Mouse (Mus musculus): Measurements from ENCODE around the gene Supt3.

The Supt3 gene

GRCm38 (mm10) chr17:44782366-44782765, 5.4 kb downstream of the Supt3 start:
- in situ Hi-C loops (cut with MboI) = no loop called here

- in situ Hi-C loops (cut with MboI) = no loop called here
Observed at GRCm38 (mm10) chr17:44783143-44783542, 6.2 kb downstream of the Supt3 start.

DNA sequence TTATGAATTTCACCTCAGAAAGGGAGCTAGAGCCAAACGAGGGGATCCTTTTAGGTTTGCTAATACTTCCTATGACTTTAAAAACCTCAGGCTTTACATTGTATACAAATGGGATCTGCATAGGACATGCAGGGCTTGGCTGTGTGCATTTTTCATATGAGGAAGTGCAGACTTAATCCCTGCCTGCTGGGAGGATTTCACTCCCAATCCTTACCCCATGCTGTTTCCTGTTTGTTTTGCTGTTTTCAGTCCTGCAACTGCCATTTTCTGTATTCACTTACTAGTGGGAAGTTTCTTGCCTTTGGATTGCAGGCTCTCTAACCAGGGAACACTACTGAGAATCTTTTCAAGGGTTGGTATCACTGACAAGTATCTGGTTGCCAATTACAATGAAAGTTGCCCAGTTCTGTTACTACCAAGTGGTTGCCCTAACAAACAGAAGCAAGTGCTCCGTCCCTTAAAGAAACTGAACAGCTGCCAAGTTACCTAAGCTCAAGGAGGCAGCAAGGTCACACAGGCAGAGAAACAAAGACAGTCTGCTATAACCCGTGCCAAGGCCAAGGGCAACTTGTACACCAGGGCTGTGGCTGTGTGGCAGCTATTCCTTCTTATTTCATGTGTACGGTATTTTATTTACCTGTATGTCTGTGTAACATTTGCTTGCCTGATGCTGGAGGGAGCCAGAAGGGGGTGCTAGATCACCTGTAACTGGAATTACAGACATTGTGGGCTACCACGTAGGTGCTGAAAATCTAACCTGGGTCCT, 12.2 kb downstream of the Supt3 start:
- in situ Hi-C loops (cut with MboI) = no loop called here

DNA sequence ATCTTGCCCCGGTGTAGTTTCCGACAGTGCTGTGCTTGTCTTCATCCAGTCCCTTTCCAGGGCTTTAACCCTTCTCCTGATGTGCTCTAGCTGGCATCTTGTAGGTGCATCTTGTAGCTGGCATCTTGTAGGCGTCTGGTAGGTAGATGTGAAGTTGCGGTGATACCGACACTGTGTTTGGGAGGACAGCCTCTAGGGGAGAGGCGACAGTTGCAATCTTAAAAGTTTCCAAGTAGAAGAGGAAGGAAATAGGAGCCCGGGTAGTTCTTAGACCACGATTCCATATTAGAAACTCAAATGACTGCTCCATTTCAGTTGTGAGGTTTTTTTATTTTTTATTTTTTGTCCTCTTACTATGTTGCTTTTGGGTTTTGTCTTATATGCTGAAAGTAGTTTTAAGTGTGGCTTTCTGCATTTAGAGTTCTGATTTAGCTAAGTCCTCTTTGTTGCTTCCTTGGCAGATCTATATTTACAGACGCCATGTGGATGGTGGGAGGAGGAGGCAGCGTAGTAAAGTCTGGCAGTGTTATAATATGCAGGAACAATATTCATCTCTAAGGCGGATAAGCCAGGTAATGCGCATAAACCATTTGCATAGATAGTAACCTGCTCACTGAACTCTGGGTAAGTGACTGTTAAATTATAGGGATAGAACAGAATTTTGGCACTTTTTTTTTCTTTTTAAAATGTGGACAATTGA, 15.4 kb downstream of the Supt3 start:
- in situ Hi-C loops (cut with MboI) = no loop called here

DNA sequence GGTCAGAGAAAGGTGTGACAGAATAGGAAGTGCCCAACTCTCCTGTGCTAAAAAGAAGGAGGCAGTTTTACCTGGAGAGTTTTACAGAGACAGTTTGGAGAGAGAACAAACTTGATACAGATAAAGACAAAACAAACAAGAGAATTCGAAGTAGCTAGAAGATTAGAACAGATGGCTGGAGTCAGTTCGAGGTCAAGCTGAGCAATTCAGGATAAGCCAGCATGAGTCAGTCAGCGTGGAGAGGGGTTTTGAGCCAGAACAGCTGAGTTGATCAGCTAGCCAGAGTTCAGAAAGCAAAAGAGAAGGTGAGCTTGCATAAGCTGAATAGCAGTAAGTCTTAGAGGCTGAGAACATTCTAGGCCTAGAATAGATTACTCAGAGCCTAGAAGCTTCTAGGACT, 20.4 kb downstream of the Supt3 start:
- in situ Hi-C loops (cut with MboI) = no loop called here

DNA sequence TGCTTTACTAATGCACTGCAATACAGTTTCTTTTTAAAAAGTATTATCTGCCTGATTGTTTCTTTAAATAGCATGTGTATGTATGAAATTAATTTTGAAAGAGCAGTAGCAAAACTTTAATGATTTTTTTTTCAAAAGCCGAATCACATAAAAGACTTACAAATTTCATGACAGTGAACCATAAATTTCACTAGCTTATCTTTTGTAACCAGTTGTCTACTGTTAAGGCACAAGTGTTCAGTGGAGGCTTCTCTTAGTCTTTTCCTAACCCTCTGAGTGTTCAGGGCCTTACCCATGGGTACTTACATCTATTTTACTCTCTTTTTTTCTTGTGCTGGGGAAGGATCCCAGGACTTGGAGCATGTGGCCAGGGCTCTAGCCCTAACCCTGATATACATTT, 30.1 kb downstream of the Supt3 start:
- in situ Hi-C loops (cut with MboI) = no loop called here

- in situ Hi-C loops (cut with MboI) = no loop called here
Observed at GRCm38 (mm10) chr17:44814508-44815175, 37.7 kb downstream of the Supt3 start, which contains the start of gene Runx2. Gene Runx2 (minus strand): TSS chr17:44814797.

DNA sequence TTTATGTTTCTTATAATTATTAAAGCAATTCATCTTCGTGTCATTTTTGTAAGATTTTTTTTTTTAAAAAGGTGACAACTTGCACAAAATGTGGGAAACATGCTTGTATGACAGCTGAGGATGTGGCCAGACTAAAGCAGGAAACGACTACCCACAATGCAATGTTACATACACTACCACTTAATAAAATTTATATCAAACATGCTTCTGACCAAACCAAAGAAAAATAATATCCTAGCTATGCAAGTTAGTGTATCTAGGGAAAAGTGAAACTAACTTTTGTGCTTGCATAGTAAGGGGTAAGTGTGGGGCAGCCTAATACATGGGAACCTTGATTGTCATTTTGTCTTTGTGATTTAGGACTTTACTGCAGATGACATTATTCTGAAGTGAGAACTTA, 41.9 kb downstream of the Supt3 start:
- in situ Hi-C loops (cut with MboI) = no loop called here

DNA sequence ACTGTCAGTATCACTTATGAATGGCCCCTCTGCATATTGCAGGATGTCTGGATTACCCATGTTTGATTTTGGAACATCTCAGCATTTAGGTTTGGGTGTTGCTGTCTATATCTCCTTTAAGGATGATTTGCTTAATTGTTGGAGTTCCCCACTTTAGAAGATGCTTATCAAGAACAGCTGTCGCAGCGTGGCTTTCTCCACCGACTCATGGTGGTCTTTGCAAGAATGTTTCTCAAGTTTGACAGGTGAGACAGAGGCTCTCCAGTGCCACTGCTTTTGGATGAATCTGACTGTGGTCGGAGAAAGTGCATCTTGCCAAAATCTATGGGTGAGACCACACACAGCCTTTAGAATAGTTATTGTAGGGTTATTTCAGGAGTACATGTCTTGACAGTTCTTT, 42.9 kb downstream of the Supt3 start:
- in situ Hi-C loops (cut with MboI) = no loop called here

DNA sequence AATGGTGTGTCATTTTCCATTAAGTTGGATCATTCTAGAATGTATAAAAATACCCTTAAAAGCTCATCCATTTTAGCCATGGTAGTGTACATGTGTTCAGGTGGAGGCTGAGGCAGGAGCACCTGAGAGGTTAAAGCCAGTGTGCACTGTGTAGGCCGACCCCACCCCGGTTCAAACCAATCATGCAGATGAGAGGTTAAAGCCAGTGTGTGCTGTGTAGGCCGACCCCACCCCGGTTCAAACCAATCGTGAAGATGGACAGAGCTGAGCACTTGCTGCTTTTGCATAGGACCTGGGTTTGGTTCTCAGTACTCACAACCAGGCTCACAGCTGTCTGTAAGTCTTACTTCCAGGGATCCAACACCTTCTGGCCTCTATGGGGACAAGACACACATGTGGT, 45.0 kb downstream of the Supt3 start:
- in situ Hi-C loops (cut with MboI) = no loop called here

DNA sequence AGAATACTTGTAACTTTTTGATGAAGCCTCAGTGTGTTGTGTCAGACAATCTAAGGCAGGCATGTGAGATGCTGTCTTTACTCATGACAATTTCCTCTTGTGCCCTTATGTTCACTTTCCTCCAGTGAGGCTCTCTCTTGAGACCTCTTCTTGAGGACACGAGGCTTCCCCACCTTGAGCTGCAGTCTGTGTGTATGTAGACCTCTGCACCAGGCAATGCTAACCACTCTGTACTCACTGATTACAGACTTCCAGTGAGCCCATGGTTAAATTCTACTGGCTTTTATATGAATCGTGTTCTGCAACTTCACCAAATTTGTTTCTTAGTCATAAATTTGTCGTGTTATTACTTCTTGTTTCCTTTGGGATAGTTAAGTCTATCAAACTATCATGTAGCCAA, 50.2 kb downstream of the Supt3 start:
- in situ Hi-C loops (cut with MboI) = no loop called here

- in situ Hi-C loops (cut with MboI) = no loop called here
Observed at GRCm38 (mm10) chr17:44827964-44828363, 51.0 kb downstream of the Supt3 start.

GRCm38 (mm10) chr17:44829587-44829986, 52.6 kb downstream of the Supt3 start:
- in situ Hi-C loops (cut with MboI) = no loop called here

GRCm38 (mm10) chr17:44831201-44831600, 54.2 kb downstream of the Supt3 start:
- in situ Hi-C loops (cut with MboI) = no loop called here

- in situ Hi-C loops (cut with MboI) = no loop called here
Observed at GRCm38 (mm10) chr17:44842184-44842583, 65.2 kb downstream of the Supt3 start.

GRCm38 (mm10) chr17:44863165-44863564, 86.2 kb downstream of the Supt3 start:
- in situ Hi-C loops (cut with MboI) = no loop called here

DNA sequence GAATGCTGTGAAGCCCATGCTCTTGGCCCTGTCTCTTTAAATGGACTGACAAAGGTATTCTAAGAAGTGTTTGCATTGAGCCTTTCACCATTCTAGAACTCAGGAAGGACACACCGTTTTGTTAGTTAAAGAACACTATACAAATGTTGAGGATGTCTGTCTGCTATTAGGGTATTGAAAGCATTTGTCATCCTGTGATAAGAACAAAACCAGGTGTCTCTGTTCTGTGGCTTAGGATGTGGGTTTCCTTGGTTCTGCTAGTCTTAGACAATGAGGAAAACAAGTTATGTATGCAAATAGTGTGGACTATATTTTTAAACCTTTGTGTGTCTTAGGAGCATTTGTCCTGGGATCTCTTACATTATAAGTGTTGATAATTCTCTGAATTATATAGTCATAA, 116.6 kb downstream of the Supt3 start:
- in situ Hi-C loops (cut with MboI) = no loop called here

DNA sequence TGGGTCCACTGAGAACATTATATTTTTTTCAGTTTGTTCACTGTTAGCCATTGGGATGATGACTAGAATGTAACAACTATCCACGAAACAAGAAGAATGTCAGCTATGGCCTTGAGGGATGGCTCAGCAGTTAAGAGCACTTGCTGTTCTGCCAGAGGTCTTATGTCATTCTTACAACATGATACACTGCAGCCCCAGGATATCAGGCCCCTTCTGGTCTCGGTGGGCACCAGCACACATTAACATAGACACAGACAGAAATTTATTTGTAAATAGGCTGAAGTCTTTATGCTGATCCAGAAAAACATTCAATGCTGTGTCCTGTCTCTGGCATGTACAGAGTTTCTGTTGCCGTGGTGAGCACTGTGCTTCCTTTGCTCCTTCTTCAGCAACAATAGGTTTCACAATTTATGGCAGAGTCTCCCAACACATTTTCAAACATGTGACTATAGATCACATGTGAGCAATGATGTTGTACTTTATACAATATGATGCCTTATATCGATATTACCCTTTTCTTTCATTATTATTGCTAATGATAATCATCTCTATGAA, 166.7 kb downstream of the Supt3 start:
- in situ Hi-C loops (cut with MboI) = no loop called here

DNA sequence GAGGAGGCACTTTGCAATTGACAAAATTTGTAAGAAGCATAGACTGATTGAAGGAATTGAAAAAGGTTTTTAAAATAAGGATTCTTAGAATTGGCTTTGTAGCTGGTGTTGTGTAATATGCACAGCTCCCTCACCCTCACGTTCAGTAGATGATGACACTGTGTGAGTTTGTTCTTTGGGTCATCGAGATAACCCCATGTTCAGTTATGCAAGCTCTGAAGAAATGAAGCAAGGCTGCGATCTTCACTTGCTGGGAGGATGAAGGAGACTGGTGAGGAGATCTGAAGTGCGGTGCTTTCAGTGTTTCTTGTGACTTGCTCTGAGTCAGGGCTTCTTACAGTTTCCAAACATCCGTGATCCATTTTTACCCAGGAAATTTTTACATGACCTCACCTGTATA, 168.4 kb downstream of the Supt3 start:
- in situ Hi-C loops (cut with MboI) = no loop called here

- in situ Hi-C loops (cut with MboI) = no loop called here
Observed at GRCm38 (mm10) chr17:44948321-44948720, 171.4 kb downstream of the Supt3 start.

DNA sequence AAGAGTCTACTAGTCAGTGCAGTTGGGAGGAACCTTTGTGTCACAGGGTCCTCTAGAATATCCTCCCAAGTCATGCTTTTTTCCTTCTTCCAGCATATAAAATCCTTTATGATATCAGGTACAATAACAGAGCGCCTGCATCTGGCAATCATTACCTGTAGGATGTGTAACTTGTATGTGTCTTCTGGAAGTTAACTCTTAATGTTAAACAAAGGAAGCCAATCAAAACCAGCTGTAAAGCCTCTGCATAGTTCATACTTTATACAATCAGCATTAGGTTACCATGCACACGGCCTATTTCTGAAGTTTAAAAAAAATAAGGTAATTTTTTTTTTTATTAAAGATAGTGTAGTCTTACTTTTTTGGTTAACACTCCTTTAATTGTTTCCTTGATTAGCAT, 179.7 kb downstream of the Supt3 start:
- in situ Hi-C loops (cut with MboI) = no loop called here

DNA sequence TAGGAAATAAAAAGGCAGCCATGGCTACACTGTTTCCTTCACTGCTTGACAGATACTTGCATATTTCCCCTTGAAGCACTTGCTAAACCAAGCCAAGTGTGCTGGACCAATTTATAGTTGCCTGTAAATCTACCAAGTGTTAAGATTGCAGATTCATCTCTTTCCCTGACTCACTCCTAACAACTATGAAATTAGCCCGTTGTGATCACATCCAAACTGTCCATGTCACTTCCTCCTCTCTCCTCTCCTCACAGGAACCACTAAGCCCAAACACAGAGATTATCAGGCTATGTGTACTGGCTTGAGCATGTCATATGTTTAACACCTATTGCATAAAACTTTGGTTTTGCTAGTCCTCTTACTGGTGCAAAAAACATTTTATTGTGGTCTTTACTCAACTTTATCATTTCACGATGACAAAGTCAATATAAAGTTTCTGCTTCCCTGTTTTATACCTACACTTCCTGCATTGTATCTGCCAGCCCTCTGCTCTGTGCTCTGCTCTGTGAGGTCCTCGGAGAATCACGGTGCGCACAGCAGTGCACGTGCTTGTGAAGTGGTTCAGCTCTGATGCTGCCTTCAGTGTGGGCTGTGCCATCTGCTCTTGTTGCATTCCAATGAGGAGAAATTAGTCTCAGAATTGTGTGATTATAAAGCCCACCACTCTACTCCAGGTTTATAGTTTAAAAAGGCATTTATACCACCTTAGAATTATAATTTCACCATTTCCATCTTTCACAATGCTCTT, 186.3 kb downstream of the Supt3 start:
- in situ Hi-C loops (cut with MboI) = no loop called here
